Mouse (Mus musculus) megakaryocyte, adult 5-6 weeks (primary cell): ENCODE data around the gene Necab2. TPM values are rescaled to one million over a fixed set of nuclear protein-coding genes. Genes with fewer than 3 reads are reported as not detected.

Experiments
- ATAC-seq: 2 replicates; pipeline ENCODE4 v1.8.0; 2016; ENCODE audit warnings: mild to moderate bottlenecking, inconsistent platforms; ENCODE audit not compliant: poor library complexity, severe bottlenecking
- total RNA-seq, 2 experiments: library from RNA; stranded (forward) in 1 of 2; stranded (reverse) in 1 of 2; fragments of 153-499, 151-499 nt in 1 of 2; fragments of 221-1000, 200-1000 nt in 1 of 2; gene quantifications; 2 replicates each; pipeline versions ENCODE4 v1.2.3 to v1.2.4; 2015 to 2017

Necab2 gene
- total RNA-seq, 2 experiments from 2014 or later, result not detected

DNA sequence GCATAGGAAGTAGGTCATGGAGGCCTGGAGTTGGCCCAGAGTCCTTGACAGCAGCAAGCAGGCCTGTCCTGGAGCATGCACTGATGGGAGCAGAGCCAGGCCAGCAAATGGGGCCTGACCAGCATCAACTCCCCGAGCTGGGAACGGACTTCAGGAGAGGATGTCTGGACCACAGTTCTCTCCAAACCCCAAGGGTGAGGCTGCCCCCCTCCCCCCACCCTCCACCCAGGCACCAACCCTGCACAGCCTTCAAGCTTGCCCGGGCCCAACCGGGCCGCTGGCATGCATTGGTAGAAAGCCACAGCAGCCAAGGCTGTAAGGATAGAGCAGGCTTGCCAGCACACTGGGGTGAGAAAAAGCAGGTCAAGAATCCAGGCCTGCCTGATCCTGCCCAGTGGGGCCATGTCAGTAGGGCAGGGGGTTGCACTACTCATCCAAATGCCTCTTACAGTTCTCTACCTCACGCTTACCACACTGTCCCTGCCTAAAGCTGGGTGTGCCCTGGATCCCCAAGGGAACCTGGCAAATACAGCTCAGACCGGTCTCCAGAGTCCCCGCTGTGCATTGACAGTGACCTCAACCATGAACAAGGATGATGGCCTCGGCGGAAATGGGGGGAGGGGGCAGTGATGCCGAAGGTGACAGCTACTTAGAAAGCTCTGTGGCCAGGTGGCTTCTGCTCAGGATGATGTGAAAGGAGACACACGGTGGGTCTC is 18.7 kb upstream of the Necab2 start:
- ATAC-seq, result no peak

DNA sequence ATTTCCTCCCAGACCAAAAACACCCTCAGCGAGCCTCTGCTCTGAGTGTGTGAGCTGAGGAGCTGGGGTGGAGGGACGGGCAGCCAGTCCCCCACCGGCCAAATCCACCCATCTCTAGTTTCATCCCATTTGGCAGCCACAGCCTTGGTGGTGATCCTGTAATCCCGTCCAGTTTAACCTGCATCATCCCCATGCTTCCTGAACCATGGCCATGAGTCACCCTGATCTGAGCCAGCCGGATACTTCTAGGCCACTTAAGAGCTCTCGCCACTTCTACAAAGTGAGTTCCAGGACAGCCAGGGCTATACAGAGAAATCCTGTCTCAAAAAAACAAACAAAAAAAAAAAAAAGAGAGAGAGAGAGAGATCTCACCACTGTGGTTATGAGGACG is 18.2 kb upstream of the Necab2 start:
- no peak for ATAC-seq

DNA sequence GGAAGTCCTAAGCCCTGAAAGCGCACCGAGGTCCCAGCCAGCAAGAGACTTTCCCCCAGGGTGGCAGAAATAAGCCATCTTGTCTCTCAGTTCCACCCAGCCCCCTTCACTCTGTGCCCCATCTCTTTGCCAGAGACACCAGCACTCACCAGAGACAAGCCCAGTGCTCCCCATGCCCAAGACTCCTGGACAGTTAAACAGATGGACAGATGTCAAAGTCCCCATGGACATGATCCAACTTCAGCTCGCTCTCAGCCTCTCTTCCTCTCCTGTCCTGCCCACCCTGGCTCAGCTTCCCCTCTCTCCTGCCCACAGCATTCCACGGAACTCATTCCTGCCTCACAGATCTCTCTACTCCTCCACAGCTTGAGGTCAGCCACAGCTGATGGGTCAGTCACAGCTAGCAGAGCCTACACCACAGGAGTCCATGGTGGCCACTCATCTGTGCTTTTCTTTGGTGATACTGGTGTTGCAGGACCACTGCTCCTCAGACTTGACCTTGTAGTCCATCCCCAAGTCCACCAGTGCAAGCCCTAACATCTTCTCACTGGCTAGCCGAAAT is 17.7 kb upstream of the Necab2 start:
- ATAC-seq, result no peak

DNA sequence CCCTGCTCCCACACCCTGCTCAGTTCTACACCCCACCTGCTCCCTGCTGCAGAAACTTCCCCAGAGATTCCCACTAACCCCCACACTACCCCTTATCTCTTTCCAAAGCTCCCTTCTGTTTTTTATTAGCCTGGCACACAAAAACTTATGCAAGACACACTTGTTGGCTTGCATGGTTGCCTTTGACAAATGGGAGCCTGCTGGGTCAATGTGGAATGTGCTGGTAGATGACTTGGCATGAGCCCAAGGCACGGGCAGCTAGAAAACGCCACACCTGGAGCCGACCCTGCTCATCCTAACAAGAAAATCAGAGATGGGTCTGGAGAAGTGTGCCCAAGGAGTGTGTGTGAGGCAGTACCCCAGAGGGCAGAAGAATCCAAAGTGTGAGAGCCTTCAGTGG is 17.0 kb upstream of the Necab2 start:
- no peak for ATAC-seq

DNA sequence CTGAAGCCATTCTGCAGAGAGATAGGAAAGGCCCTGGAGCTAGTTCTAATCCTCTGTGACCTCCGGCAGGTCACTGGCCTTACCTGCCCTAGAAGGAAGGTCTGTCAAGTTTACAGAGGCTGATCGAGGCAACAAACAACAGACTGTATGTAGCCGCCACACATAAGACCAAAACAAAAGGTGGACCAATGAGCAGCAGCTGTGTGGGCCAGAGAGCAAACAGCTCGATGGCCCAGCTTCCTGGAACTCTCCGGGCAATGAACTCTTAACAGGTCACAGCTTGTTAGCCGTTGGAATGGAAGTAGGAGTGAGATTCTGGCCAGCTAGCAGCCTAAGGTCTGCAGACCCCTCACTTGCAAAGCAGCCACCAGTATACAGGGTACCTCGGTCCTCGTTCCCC is 16.3 kb upstream of the Necab2 start:
- no peak for ATAC-seq

DNA sequence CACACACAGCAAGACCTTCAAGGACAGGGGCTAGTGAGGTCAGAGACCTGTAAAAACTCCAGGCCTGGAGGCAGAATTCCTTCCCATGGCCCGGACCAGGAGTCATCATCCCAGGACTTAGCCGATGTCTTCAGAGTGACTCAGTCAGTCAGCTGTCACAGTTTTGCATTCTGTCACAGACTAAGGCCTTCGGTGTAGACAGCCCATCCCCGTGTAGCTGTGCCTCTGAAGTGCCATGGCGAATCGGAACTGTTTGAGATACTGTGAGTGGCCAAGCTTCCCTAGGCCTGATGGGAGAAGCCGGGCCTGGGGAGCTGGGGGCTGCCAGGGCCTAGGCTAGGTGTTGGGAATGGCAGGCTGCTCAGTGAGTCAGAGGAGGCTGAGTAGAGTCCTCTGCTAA is 15.8 kb upstream of the Necab2 start:
- no peak for ATAC-seq

DNA sequence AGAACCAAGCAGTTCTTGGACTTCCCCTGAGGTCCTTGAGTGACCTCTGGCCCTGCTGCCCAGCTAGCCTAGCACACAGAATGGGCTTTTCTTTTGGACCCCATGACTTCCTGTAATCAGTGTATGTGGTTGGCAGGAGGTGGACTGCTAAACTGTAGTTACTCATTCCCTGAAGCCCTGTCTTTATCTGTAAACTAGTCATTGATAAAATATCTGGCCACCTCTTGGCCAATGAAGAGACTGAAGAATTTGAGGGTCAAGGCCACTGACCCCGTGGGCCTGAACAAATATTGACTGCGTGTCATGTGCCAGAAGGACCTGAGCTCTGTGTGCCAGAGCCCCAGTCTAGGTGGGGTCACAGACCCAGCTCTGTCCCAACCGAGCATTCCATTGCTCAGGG is 14.1 kb upstream of the Necab2 start:
- ATAC-seq, result no peak

DNA sequence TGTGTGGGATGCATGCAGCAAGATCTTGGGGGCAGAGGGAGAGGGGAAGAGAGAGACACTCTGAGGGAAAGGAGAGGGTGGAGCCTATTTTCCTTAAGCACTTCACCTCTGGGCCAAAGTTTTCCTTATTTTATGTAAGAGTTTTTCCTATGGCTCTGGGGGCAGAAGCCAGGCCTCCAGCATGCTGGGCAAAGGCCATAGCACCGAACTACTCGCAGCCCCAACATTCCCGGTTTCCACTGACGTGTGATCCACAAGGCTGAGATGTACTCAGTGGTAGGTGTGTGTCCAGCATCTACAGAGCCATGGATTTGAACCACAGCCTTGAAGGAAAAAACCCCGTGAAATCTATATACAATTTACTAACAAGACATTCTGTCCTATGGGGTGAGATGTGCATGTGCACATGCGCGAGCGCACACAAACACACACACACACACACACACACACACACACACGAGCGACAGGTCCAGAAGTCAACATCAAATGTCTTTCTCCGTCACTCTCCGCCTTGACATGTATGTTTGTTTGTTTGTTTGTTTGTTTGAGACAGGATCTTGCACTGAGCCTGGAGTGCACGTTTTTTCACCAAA is 12.8 kb upstream of the Necab2 start, which contains the start of gene Osgin1:
TSS of gene Osgin1 (plus strand) at position 543 of the 593 bp plus-strand sequence.
- ATAC-seq, result no peak

DNA sequence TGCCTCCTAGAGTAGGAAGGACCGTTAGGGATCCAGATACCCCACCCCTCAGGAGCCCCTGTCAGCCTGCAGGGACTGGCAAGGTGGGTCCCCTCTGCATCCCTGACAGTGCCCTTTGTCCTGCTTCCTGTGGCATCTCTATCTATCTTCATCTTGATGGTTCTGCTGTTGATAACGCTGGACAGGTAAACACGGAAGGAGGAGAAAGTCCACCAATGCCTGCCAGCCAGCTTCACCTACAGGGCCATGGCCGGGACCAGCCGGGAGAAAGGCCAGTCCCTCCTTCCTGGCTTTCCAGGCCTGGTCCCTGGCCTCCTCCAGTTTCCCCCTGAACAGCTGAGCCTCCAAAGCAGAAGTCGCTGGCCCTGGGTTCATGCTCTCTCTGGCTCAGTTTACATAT is 11.9 kb upstream of the Necab2 start:
- no peak for ATAC-seq

DNA sequence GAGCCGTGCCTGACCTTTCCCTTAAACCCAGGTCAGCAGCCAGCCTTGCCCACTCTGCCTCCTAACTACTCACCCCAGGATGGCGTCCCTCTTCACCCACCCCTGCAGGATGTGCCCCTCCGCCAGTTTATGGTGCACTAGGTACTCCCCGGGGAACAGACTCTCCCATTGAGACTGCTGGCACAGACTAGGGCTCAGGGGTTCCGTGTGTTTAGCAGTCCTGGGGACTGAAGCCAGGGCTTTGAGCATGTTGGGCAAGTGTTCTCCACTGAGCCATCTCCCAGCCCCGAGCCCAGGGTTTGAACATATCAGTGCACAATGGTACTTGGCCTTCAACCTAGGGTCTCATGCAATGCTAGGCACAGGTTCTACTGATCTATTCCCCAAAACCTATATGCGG is 11.0 kb upstream of the Necab2 start:
- ATAC-seq, result no peak

DNA sequence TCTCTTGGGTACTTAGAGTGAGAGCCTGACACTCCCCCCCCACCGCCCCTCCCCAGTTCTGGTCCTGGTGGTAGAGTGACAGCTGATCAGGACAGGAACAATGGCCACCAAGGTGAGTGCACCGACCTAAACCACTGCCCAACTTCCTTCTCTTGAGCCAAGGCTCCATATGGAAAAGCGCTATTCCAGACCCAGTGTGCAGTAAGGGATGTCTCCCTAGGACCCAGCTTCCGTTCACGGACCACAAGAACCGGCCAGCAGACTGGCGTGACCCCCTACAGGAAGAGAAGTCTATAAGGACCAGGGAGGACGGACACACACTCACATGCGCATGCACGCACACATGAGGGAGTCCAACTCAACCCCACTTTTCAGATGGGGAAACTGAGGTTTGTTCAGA is 10.2 kb upstream of the Necab2 start:
- ATAC-seq, result peak; percentile 4; the same call in 1 of the 2 replicates

DNA sequence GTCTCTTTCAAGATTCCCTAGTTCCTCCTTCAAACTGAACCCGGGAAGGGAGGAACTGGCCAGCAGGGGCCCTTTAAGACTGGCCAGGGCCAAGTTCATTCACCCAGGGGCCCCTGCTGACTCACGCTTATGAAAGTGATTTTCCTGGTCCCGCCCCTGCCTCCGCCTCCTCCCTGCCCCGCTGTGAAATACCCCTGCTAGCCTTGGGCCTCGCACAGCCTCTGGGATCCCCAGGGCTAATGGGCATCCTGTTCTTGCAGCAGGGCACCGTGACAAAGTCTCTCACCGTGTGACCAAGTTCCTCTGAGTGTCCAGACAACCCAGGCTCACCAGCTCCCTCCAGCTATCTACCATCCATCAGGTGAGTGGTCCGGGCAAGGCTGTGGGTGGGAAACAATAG is 9.6 kb upstream of the Necab2 start:
- peak; percentile 86 for ATAC-seq

DNA sequence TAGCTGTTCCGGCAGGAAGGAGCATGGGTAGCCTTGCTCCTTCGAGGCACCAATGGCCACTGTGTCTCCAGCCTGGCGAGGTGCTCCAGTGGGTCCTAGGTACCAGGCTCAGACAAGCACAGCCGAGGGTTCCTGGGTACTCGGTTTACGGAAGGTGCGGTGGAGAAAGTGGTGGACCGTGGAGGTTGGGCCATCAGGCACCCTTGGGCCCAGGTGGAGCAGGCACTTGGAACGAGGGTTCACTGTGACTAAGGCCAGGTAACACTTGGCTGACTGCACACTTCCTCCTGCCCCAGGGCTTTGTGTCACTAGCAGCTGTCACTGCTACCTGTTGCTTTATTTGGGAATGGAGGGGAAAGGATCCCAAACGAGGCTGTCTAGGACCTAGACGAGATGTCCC is 9.0 kb upstream of the Necab2 start:
- ATAC-seq, result peak; percentile 3; the same call in 1 of the 2 replicates

DNA sequence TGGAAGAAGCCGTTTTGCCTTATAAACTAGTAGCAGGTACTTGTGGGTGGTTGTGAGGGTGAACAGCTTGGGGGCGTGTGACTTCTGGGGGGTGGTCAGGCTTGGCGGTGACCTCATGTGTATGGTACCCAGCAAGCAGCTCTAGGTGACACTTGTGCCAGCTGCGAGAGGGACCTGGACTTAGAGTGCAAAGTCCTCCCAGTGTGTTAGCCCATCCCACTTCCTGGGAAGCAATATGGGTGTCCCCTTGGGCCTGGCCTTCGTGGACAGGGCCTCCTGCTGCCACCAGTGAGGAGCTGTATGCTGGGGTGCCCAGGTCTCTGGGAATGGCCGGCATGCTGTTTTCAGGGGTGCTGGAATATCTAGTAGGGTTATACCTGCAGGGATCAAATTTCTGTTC is 7.6 kb upstream of the Necab2 start:
- no peak for ATAC-seq

DNA sequence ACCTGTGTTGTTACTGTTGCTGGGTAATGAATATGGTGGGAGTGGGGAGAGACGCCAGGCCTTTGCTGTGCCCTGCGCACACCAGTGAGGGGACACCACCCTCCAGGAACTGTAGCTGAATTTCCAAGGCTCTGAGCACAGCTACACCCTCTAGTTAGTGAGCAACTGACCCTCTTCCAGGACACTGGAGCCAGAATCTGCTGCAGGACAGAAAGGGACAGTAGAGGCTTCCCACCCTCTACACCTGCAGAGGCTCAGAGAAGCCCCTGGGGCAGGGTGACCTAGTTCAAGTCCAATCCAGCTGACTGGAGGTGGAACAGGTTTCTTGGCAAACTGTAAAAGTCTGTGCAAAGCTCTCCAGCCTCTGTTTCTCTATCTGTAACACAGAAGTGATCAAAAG is 7.1 kb upstream of the Necab2 start:
- ATAC-seq, result no peak

DNA sequence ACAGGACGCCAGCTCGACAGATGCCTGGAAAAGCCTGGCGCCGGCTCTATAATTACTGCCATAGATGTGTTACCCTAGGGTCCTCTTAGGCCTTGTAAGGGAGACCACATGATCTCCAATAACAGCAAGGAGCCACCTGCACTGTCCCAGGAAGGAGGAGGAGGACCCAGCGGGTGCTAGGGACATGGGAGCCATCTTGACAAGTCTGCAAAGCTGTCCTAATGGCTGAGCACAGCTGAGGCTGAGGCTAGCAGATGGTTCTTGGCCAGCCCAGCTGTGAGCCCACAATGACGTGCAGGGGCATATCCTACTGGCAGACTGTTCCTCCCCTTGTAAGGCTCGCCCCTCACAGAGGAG is 6.6 kb upstream of the Necab2 start:
- ATAC-seq, result no peak

DNA sequence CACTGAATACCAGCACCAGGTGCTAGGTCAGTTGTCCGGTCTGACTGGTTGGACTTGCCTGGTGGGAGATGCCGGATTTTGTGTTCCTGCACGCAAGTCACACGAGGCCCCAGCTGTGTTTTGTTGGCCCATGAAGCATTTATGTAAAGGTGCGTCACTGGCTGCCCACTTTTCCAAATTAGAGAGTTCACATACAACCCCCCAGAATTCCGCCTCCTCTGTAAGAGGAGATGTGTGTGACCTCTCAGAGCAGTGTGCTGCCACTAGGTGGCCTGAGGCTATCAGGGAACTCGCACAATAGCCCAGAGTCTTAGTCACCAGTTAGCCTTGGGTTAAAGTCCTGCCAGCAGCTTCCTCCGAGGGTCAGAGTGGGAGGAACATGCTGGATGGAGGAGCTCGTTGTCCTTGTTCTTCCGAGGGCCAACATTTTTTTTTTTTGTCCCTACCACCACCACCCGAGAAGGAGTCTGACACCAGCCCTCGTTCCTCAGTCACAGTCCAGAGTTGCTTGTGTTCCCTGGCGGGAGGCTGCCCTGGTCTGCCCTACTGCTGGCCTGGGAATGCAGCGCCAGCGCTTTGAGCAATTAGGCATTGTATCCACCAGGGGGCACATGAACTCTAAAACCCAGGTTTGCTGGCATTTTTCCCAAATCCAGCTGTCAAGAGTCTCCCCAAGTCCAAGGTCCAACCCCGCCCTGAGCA is 6.1 kb upstream of the Necab2 start:
- peak; percentile 20 for ATAC-seq

DNA sequence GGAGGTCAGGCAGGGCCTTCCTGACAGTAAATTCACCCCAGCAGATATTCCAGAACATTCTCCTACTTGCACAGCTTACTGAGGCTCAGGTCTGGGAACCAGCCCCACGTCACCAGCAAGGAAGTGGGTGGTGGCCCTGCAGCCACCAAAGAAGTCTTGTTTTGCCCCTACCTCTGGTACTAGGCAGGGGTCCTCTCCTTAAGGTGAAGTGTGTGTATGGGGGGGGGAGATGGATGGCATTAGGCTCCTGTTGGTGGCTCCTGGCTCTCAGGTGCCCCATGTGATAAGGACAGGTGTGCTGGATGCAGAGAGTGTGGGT is 5.6 kb upstream of the Necab2 start:
- no peak for ATAC-seq

DNA sequence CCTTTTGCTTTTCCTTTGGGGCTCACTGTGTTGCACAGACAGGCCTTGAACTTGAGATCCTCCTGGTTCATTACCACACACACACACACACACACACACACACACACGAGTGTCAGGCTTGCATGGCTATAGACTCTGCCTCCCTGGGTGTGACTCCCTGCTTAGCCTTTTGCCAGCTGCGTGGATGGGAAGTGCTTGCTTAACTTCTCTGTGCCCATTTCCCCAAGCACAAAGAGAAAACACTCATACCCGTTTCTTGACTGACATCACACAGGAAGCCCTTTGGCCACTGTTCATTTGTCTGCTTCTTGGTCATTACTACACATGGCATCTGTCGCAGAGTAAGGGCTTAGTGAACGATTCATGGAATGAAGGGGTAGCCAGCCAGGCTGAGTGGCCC is 4.5 kb upstream of the Necab2 start:
- peak; percentile 53 for ATAC-seq

DNA sequence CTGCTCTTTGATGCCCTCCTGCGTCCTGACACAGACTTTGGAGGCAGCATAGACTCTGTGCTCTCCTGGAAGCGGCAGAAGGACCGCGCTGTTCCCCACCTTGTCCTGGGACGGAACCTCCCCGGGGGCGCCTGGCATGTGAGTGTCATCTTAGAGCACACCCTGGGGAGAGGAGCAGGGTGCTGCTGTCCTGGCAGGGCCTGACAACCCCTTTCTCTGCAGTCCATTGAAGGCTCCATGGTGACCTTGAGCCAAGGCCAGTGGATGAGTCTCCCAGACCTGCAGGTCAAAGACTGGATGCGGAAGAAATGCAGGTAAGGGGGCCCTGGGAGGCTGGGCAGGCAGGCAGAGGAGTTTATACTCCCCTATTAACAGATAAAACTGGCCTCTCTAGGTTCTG is 3.5 kb upstream of the Necab2 start:
- ATAC-seq, result no peak

DNA sequence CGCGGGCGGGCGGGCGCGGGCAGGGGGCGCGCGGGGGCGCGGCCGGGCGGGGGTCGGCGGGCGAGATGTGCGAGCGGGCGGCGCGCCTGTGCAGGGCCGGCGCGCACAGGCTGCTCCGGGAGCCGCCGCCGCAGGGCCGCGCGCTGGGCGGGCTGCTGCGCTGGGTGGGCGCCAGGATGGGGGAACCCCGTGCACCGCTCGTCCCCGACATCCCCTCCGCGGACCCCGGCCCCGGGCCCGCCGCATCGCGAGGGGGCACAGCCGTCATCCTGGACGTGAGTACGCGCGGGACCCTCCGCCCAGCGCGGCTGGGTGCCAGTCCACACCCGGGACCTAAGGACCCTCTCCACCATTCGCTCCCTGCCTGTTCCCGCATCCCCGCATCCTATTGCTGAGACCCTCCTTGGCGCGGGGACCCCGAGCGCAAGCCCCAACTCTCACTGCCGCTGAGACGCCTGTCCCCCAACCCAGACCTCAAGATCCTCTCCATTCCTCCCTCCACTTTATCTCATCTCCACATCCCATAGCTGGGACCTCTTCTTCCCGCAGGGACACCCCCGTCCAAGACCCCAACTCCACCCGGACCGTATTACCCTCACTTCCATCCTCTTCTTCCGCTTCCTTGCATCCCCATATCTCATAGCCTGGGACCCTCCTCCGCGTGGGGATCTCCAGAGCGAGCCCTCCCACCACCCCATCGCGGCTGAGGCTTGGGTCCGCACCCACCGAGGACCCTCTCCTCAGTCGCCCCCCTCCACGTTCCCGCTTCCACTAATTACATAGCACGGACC is 666 bp downstream of the Necab2 start:
- no peak for ATAC-seq
